Comparison of ENCODE assay signal across 27 mouse cellular contexts in the genomic region with DNA sequence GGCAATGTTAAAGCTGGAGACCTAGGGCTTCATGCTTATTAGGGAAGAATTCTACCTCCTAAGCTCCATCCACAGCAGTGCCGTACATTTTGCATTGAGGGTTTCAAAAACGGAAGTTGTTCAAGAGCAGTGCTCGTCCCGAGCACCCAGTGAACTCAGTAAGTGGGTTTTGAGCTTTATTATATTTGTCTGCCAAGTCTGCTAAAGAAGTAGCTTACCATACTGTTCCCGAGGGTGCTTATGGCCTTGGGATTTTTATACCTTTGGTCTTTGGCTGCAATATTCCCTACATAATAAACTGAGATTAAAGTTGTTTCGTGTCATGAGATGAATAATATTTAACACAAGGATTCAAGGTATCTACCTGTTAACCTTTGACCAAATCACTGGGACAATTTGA.
DNase-seq lines count a peak whose midpoint lies in the region; ATAC-seq and TF ChIP-seq lines count a peak whose summit lies in the region.
"Had no signal": no experiment of that assay in that cellular context is flagged by ENCODE, and none has a peak within 500 bp of the region (broad histone marks: within the 10 kb centered on the region; RNA-seq: fewer than 3 reads in every experiment).

No protein-coding gene starts in this region.

- H3K27me3 ChIP-seq in intestine, embryonic 15.5 days (replicated peaks), result no peaks in the 10 kb centered on the region
- no peaks in the 10 kb centered on the region for H3K27me3 ChIP-seq in intestine, postnatal 0 days (replicated peaks; ENCODE audit: control insufficient read depth, insufficient read depth, low read length)
- no peaks in the 10 kb centered on the region for H3K27me3 ChIP-seq in small intestine, adult 2 months (ENCODE audit: control insufficient read depth, insufficient read depth, low read length)
- H3K27me3 ChIP-seq: CH12.LX; embryonic facial prominence, embryonic 13.5 days; embryonic facial prominence, embryonic 15.5 days; forebrain, embryonic 12.5 days; Patski had no signal

- no peak overlapping the region for H3K4me3 ChIP-seq in intestine, embryonic 15.5 days (replicated peaks)
- no peak overlapping the region for H3K4me3 ChIP-seq in intestine, postnatal 0 days (ENCODE audit: low read depth, low read length)
- H3K4me3 ChIP-seq in small intestine, adult 2 months (ENCODE audit: low read depth, low read length), result no peak overlapping the region; the same call in 1 of the 2 replicates
- H3K4me3 ChIP-seq: embryonic facial prominence, embryonic 13.5 days; embryonic facial prominence, embryonic 15.5 days; erythroblast, embryonic 14.5 days; forebrain, embryonic 10.5 days; forebrain, embryonic 12.5 days had no signal

- WGBS in intestine, embryonic 15.5 days, result 81% methylated on average over 6 of the region's 6 CpGs
- 45% methylated on average over 6 of the region's 6 CpGs for WGBS in intestine, postnatal 0 days
- 20% methylated on average over 6 of the region's 6 CpGs for WGBS in small intestine, adult 2 months

- no peaks in the 10 kb centered on the region for H3K36me3 ChIP-seq in intestine, embryonic 15.5 days
- no peaks in the 10 kb centered on the region for H3K36me3 ChIP-seq in intestine, postnatal 0 days (ENCODE audit: control insufficient read depth, insufficient read depth)
- no peaks in the 10 kb centered on the region for H3K36me3 ChIP-seq in small intestine, adult 2 months (ENCODE audit: control insufficient read depth, insufficient read depth, low read length)
- H3K36me3 ChIP-seq: embryonic facial prominence, embryonic 13.5 days; embryonic facial prominence, embryonic 15.5 days; forebrain, embryonic 10.5 days; forebrain, embryonic 12.5 days; G1E had no signal

- no peaks in the 10 kb centered on the region for H3K9me3 ChIP-seq in intestine, embryonic 15.5 days
- H3K9me3 ChIP-seq in intestine, postnatal 0 days (ENCODE audit: control insufficient read depth), result no peaks in the 10 kb centered on the region
- H3K9me3 ChIP-seq: embryonic facial prominence, embryonic 13.5 days; embryonic facial prominence, embryonic 15.5 days; forebrain, embryonic 10.5 days; forebrain, embryonic 12.5 days had no signal

- no peak for TF ChIP-seq CTCF in intestine, postnatal 0 days (IDR thresholded peaks at IDR 0.05; ENCODE audit: low read depth)
- TF ChIP-seq CTCF in small intestine, adult 2 months (IDR thresholded peaks at IDR 0.05; ENCODE audit: extremely low read depth, insufficient read length, insufficient replicate concordance, low read depth, low read length), result no peak

- DNase-seq in ovary, adult 18-20 months (ENCODE audit: low spot score), result no peak
- DNase-seq in urinary bladder, adult 2 months (ENCODE audit: low spot score), result no peak
- DNase-seq: adrenal gland, adult 8-10 months; adrenal gland, postnatal 14 days; adrenal gland, postnatal 36 days; B cell, adult 2 months; cerebellum, adult 11-12 months; cerebellum, adult 2 months; cerebellum, adult 9-10 months; cerebellum, postnatal 10 days; cerebellum, postnatal 25 days; embryo, embryonic 11 days had no signal

- 0 out of 2 replicates have a peak, but pooled peaks have one; percentile 20 for ATAC-seq in intestine, embryonic 15.5 days
- peak; percentile 58 for ATAC-seq in intestine, postnatal 0 days
- ATAC-seq: activated CD4-positive, CD25-positive, alpha-beta regulatory T cell, adult 4 months; CD4-positive, CD25-positive, alpha-beta regulatory T cell, adult 4 months; forebrain, embryonic 14.5 days; forebrain, embryonic 16.5 days; Patski had no signal

- H3K9ac ChIP-seq in intestine, embryonic 15.5 days, result no peak overlapping the region
- no peak overlapping the region for H3K9ac ChIP-seq in intestine, postnatal 0 days (ENCODE audit: low read depth, low read length)
- H3K9ac ChIP-seq: embryonic facial prominence, embryonic 13.5 days; embryonic facial prominence, embryonic 15.5 days; forebrain, embryonic 12.5 days had no signal

- no peak for TF ChIP-seq POLR2A in small intestine, adult 2 months (IDR thresholded peaks at IDR 0.05; ENCODE audit: low read depth, low read length)

- no peak overlapping the region for H3K4me2 ChIP-seq in intestine, embryonic 15.5 days (replicated peaks)
- H3K4me2 ChIP-seq in intestine, postnatal 0 days (replicated peaks; ENCODE audit: low read depth), result peak overlapping the region; percentile 25; the same call in 1 of the 2 replicates
- H3K4me2 ChIP-seq: embryonic facial prominence, embryonic 13.5 days; embryonic facial prominence, embryonic 15.5 days; forebrain, embryonic 12.5 days had no signal

- no peak overlapping the region for H3K27ac ChIP-seq in intestine, embryonic 15.5 days
- peak overlapping the region; percentile 47; the same call in 1 of the 2 replicates for H3K27ac ChIP-seq in intestine, postnatal 0 days (ENCODE audit: low read depth, low read length)
- peak overlapping the region; percentile 100 for H3K27ac ChIP-seq in small intestine, adult 2 months (ENCODE audit: insufficient read depth, low read depth, low read length)
- H3K27ac ChIP-seq: embryonic facial prominence, embryonic 13.5 days; embryonic facial prominence, embryonic 15.5 days; forebrain, embryonic 10.5 days; forebrain, embryonic 12.5 days had no signal

- no peaks in the 10 kb centered on the region for H3K4me1 ChIP-seq in intestine, embryonic 15.5 days (replicated peaks)
- H3K4me1 ChIP-seq in intestine, postnatal 0 days (replicated peaks; ENCODE audit: control insufficient read depth, insufficient read depth, low read length), result no peaks in the 10 kb centered on the region; the same call in 1 of the 2 replicates
- peaks cover 7% of the 10 kb centered on the region; the same call in 1 of the 2 replicates for H3K4me1 ChIP-seq in small intestine, adult 2 months (ENCODE audit: control insufficient read depth, insufficient read depth, insufficient read length, low read length)
- H3K4me1 ChIP-seq: embryonic facial prominence, embryonic 13.5 days; embryonic facial prominence, embryonic 15.5 days; forebrain, embryonic 12.5 days had no signal
